Mouse (Mus musculus): ENCODE data around the gene Kdm2b.

Gene Kdm2b

DNA sequence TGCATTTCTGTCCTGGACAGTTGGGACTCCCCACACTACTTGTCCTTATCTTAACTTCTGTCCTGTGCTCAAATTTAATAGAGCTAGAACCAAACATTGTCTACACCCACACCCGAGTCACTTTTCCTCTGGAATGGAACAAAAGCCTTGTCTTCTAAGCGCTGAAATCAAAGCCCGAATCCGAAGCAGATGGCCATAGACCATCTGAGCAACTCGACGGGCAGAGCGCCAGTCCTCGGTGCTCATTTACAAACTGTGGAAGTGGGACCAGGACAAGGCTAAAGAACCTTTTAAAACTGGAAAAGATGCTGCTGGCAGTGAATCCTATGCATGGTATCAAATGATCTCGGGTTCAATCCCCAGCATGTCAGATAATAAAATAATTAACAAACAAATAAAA, 17.5 kb downstream of the Kdm2b start:
- no peak for DNase-seq (ENCODE audit: low spot score)

DNA sequence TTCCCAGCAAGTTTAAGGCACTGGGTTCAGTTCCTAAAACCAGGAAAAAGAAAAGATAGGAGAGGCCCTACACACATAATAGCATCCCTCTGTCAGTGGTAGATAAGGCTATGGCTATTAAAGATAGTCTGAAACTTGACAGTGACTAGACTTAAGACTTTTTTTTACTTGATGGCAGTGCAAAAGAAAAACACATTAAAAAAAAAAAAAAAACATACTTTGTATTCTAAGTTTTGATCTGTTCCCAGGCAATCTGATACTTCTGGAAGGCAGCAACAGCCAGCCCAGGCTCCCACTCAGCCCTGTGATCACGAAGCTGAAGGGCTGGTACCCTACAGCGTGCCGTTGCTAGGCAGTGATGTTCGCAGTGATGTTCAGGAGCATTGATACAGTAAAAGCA, 18.2 kb downstream of the Kdm2b start:
- DNase-seq (ENCODE audit: low spot score), result peak; percentile 47

DNA sequence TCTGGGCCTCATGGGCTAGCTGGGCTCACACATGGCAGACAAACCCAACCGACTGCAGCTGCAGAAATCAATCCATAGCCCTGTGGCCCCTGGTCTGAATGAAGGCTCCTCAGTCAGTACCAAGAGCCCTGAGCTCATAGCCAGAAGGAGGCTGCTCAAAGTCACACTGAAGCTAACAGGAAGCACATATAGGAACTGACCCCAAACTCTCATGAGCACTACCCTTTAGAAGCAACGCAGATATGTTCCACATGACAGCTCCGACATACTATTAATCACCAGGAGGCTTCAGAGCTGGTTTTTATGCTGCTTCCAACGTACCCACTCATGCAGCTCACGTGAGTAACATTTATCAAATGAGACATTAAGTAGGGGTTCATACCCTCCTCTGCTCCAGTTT, 19.6 kb downstream of the Kdm2b start:
- no peak for DNase-seq (ENCODE audit: low spot score)

DNA sequence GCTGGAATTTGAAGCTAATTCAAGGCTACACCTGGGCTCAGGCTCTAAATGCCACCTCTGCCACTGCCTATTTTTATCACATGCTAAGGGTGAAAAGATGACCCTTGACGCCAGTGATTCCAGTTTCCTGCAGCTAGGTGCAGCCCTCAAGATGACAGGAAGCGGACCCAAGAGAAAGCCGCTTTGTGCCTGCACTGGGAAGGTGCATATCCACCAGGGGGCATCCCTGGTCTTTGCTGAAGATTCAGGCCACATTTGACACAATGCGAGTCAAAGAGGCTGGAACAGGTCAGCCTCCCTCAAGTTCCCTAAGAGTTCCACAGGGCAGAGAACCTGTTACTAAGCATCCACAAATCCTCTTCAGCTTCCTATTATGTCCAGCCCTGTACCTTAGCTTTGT, 21.3 kb downstream of the Kdm2b start:
- peak; percentile 60 for DNase-seq (ENCODE audit: low spot score)

DNA sequence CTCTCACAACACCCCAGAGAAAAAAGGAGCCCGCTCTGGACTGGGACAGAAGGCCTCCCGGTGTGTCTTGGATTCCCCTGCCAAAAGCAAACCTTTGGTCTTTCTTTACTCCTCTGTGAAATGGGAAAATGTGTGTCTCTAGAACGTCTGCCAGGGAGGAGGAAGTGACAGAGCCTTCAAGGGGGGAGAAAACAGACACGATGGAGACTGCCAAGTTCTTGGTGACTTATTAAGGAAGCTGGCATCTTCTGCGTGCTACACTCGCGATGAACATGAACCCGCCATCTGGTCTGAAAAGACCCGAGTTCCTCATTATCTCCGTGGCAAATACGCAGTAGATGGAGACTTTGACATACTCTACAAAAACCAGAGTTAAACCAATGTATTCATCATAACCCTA, 24.2 kb downstream of the Kdm2b start:
- no peak for DNase-seq (ENCODE audit: low spot score)

DNA sequence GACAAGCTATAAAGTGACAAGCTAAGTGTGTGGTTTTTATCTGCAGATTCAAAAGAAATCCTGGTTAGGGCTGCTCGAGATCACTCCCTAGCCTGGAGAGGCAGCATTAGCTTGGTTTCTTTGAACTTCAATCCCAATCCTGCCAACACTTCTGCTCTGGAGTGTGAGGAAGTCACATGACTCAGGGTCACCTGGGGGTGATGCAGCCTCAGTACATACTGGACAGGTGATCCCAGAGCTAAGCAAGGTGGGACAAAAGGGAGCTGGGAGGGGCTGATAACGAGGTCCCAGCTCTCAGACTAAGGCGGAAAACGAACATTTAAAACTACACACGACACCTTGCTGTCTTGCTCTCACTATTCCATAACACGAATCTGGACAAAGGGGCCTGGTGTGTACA, 24.8 kb downstream of the Kdm2b start:
- no peak for DNase-seq (ENCODE audit: low spot score)

DNA sequence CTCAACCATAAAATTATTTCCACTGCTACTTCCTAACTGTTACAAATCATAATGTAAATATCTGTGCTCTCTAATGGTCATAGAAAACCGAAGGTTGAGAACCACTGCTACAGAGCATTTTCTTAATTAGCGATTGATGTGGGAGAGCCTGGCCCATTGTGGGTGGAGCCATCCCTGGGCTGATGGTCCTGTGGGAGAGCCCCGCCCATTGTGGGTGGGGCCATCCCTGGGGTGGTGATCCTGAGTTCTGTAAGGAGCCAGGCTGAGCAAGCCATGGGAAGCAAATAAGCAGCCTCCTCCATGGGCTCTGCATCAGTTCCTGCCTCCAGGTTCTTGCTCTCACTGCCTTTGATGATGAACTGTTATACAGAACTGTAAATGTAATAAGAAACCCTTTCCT, 27.7 kb downstream of the Kdm2b start:
- no peak for DNase-seq (ENCODE audit: low spot score)

DNA sequence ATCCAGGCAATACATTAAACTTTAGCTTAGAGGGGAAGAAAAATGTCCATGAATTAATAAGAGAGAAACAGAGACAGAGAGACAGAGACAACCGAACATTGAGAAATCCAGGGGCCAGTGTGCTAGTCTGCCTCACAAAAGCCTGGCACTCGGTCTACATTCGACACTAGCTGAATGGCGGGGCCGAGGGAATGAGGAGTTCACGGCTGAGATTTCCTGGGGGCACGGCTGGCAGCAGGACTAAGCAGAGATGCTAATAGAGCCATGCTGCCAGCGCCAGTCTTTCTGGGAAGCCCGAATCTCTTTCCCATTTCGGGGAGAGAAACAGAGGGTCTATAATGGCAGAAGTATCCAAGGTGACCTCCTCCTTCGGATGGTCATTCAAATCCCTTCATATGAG, 30.2 kb downstream of the Kdm2b start:
- no peak for DNase-seq (ENCODE audit: low spot score)

DNA sequence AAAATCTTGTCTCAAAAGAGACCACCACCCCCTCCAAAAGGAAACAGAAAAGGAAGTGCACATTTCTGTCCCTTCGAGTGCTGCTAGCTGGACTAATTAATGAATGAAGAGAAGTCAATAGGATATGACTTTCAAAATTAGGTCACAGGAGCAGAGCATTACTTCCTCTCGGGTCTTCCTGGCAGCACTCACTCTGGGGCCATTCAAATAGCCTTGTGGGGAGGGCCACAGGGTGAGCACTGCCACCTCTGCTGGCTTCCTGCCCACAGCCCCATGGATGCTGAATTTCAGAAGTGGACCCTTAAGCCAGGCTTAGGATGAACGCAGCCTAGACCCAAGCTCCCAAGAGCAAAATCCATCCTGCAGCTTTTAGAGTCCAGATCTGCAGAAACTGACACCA, 33.6 kb downstream of the Kdm2b start:
- no peak for DNase-seq (ENCODE audit: low spot score)

DNA sequence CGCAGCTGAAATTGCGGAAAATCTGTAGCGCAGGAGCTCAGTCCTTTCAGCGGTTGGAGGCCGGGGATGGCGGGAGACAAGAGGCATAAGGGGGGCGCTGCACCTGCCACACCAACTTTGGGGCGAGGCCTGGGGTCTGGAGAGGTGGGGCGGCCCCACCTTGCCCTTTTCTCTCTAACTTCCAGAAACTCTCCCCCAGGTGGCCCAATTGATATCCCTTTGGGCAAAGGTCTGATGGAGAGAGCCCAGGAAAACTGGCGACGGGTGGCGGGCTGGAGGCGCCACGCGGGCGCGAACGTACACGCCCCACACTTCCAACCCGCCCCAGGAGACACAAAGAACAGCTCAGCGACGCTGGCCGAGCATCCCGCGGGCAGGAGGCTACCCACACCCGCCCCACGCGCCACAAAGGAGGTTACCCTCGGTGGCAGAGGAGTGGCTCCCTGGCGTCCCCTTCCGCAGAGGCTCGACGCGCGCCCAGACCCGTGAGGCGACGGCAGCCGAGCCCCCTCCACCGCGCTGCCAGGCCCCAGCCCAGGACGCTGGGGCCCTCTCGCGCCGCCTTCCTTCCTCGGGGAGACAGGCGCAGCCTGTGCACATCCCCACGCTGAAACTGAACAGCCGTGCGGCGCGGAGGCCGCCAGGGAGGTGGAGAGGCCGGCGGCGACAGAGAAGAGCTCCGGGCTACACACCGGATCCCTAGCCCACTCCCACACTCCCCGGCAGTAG, 37.5 kb downstream of the Kdm2b start:
- DNase-seq (ENCODE audit: low spot score), result no peak

DNA sequence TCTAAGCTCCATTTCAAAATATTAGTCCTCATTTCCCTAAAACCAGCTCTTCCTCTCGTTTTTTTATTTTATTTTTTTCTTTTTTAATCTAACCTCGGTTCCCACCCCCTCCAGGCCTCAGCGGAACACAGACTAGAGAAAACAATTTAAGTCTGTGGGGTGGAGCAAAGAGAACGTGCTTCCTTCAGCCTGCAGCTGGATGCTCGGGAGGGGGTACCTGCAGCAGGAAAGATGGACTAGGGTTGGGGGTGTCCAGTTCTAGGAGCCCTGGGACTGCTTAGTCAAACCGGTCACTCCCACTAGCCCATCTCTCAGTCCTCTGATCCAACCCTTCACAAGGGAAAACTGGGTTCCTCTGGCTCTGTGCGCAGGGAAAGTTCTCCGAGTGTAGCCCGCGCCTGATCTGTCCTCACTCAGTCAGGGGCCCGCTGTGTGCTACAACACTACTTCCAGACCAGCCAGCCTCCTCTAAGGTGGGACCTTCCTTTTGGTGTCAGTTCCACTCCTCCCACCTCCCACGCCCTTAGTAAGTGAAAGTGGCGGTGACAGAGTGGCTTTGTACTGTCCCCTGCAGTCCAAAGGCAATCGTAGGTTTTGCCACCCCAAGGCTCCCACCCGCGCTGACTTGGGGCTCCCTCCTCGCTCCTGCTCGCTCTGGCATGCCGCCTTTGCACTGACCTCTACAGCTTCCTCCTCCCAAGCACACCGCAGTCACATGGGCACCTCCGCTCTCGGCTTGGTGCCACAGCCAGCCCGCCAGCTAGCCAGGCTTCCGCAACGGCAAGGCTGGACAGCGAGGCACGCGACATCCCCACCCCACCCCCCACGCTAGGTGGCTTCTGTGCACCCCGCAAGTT, 38.3 kb downstream of the Kdm2b start:
- no peak for DNase-seq (ENCODE audit: low spot score)

DNA sequence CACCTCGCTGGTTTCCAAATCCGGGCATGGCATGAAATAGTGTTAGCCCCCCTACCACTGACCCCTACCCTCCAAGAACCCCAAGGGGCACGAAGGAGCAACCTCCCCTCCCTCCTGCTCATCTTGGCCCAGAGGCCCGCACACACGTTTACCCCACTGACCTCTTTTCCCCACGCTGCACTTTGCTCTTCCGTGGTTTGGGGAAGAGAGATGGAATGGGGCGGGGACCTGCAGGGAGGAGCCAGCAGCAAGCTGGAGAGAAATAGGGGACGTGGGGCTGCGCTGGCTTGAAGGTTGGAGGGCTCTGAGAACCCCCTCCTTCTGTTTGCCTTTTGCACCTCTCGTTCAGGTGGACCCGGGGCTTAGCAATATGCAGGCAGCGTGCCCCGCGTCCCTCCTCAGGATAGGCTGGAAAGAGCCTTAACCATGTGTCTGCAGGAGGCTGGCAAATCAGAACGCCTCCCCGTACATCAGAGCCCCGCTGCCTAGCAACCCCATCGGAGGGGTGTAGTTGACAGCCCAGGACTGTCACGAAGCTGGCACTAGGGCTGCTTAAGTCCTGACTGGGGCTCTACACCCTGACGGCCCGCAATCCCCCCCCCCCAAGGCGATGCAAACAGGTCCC, 39.2 kb downstream of the Kdm2b start:
- DNase-seq (ENCODE audit: low spot score), result no peak

DNA sequence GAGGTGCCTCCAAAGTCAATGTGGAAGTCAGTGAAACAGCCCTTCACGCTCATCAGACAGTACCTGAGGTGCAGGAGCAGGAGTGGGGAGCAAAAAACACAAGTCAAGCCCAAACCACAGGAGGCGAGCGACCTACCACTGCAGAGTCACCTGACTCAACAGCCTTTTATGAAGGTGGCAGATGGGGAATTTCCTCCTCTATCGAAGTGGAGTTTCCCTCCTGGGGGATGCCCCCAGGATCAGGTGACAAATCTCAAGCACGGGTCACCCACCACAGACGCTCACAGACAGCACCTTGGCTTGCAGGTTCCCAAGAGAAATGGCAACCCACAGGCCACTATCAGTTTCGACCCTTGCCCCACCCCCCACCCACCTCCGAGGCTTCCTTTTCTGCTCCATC, 40.5 kb downstream of the Kdm2b start:
- no peak for DNase-seq (ENCODE audit: low spot score)

DNA sequence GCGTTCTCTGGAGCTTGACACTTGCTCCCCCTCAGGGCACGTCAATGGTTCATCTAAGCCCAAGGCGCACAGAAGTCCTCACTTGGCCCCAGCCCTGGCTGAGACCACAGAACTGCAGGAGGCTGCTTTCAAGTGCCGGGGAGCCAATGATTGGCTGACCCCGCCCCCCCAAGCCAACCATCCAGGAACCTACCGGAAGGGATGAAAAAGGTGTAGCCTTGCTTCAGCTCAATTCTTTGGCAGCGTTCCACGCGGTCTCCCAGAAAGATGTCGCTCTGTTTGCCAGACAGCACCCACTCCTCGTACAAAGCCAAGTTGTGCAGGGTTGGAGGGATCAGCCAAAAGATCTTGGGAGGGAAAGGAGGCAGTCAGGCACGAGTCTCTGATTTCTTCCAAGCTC, 42.1 kb downstream of the Kdm2b start:
- DNase-seq (ENCODE audit: low spot score), result no peak

DNA sequence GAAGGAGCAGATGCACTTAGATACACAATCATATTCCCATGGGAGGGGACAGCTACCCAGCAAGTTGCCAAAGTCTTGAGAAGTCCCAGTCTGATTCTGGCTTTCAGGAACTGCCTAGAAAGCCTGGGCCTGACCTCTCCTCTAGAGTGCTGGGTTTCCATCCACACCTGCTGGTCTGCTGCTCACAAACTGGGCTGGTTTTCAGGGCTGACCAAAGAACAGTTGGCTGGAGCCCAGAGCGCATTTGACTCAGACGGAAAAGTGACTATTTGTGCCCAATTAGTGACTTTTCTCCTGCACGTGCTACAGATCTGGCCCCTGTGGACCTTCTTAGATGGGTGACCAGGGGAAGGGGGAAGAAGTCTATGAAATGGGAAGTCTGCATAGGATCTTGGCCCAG, 50.9 kb downstream of the Kdm2b start:
- DNase-seq (ENCODE audit: low spot score), result no peak

DNA sequence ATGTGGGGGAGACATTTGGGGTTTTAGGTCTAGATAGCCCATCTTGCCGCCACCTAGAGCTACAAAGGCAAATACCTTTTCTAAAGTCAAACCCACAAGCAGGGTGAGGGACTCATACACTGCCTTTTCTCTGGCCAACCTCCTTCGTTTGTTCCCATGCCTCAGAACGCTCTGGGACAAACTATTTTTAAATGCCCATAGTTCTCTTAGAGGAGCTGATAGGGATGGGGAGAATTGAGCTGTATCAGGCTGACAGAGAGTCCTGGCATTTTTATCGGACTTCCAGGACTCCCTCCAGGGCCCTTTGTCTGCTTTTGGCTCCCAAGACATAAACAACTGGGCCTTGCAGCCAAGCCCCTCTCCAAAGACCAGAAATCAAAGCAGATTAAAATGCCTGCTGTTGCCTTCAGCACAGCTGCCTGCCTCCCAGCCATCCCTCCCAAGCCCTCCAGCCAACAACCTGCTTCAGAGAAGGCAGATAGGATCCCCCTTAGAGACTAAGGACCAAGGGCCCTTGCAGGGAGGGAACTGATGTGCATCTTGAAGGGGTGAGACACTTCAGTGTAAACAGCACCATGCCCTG, 51.6 kb downstream of the Kdm2b start:
- DNase-seq (ENCODE audit: low spot score), result no peak

DNA sequence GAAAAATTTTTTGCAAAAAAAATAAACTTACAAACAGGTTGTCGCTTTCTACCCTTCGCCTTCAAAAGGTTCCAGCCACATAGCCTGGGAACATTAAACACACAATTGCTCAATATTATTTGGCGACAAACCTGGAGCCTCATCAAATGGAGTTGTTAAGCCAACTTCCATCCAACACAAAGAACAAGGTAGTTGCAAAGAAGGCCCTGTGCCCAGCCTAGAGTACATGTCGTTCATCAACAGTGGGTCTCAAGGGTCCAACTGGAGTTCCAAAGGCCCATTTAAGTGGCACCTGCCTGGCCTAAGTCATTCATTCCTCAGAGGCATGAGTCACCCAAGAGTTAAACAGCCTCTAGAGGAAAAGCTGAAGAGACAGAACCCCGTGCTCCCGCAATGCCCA, 52.6 kb downstream of the Kdm2b start:
- no peak for DNase-seq (ENCODE audit: low spot score)

DNA sequence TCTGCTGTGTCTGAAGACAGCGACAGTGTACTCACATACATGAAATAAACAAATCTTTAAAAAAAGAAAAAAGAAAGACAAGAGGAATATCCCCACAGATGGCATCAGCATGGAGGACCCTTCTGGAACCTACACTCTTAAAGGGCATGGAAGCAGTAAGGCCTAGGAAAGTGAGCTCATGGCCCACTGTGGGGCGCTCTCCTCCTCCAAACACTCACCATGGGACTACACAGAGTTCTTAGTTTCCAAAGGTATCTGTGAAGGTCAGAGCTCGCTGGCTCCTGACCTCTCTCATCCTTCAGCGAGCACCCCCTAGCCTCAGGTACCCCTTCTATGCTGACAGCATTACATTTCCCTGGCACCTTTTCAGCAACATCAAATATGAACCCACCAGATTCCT, 53.8 kb downstream of the Kdm2b start:
- no peak for DNase-seq (ENCODE audit: low spot score)

DNA sequence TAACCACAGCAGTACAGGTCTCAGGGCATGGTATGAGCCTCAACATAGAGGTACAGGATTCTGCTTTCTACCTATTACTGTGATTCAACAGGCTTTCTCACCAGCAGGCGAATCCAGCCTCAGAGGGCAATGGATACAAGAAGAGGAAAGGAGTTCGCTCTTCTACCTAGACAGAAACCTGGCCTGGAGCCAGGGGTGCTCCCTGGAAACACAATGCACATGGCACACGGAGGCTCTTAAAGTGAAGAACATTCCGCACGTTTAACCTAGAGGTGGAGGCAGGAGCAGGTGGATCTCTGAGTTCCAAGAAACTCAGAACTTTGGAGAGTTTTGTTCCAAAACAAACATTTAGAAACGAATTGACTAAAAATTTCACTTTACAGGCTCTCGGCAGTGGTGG, 58.6 kb downstream of the Kdm2b start:
- DNase-seq (ENCODE audit: low spot score), result no peak

DNA sequence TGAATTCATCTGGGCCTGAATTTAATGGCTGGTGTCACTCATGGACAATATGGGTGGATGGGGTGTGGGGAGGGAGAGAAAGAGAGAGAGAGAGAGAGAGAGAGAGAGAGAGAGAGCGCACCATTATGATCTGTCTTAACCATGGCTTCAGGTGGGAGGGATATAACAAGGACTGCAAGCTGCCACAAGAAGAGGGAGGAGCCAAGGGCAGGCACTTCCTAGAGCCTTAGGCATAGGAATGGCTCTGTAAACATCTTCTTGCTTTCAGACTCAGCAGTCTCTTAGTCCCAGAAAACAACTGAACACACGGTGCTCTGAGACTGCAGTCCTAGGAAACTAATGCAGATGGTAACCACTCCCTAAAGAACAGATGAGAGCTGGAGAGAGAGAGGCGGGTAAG, 61.3 kb downstream of the Kdm2b start:
- no peak for DNase-seq (ENCODE audit: low spot score)

DNA sequence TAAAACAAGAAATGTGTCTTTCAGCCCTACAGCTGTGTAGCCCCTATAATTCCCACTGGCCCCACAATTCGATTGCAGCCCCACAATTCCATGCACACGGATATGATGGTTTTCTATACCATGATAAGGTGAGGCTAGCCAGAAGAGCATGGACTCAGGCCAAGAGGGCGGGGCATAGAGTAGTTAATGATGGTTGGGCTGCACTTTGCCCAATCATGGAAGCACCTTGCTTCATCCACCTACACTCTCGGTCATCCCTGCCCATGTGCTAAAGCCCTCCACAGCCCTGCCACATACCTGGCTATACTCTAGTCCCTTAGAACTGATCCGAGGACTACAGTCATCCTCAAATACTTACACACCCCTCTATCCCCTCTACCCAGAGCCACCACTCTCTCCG, 61.9 kb downstream of the Kdm2b start:
- no peak for DNase-seq (ENCODE audit: low spot score)

DNA sequence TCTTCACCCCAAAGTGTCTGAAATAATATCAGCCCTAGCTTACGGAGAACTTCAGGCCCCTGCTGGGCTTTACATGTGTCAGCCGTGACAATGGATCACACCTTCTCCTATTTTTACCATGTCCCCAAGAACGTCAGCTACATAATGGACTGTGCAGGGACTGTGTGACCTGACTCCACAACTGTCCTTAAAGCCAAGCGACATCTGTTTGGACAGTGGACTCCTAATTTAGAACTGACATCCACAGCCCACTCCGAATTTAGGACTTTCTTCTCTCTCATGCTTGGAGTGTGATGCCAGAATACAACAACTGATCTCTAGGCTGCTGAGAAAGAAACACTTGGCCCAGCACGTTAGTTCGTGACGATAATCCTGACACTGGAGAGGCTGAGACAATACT, 62.5 kb downstream of the Kdm2b start:
- no peak for DNase-seq (ENCODE audit: low spot score)

DNA sequence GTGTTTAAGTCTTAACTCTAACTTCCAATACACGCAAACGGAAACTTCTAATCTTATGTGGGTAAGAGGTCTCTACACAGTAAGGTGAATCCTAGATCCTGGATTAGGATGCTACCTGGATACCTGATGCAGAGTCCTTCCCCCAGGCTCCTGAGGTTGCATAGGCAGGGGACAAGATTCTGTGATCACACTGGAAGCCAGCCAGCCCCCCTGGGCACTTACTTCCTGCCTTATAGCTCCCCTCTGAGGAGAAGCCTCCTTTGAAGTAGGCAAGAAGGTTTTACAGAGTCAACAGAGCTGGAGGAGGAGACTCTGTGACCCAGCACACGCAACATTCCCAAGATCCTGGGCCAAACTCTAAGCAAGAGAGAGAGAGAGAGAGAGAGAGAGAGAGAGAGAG, 63.3 kb downstream of the Kdm2b start:
- no peak for DNase-seq (ENCODE audit: low spot score)

Data from c-Kit-positive CD71-positive TER-119-positive erythroid progenitor cells, embryonic 14.5 days (primary cell).